Comparison of ENCODE assay signal across 15 mouse cellular contexts in genomic region chrX:99509511-99509919, GRCm38 (mm10). TPM values are rescaled to one million over a fixed set of nuclear protein-coding genes. Genes with fewer than 3 reads are reported as not detected.
DNase-seq lines count a peak whose midpoint lies in the region; ATAC-seq and TF ChIP-seq lines count a peak whose summit lies in the region.
"Had no signal": no experiment of that assay in that cellular context is flagged by ENCODE, and none has a peak within 500 bp of the region (broad histone marks: within the 10 kb centered on the region; RNA-seq: fewer than 3 reads in every experiment).

No protein-coding gene starts in this region.

- H3K36me3 ChIP-seq in hindbrain, embryonic 10.5 days = no peaks in the 10 kb centered on the region
- no peaks in the 10 kb centered on the region for H3K36me3 ChIP-seq in hindbrain, postnatal 0 days (ENCODE audit: insufficient read depth, low read length)
- no peaks in the 10 kb centered on the region for H3K36me3 ChIP-seq in forebrain, embryonic 12.5 days (replicated peaks)
- no peaks in the 10 kb centered on the region for H3K36me3 ChIP-seq in limb, embryonic 14.5 days (ENCODE audit: control insufficient read depth, insufficient read depth, low read length)
- H3K36me3 ChIP-seq in heart, embryonic 10.5 days = no peaks in the 10 kb centered on the region
- H3K36me3 ChIP-seq: liver, embryonic 12.5 days had no signal

- no peak for ATAC-seq in hindbrain, postnatal 0 days
- peak; percentile 61; the same call in 1 of the 2 replicates for ATAC-seq in forebrain, embryonic 12.5 days (ENCODE audit: low FRiP score)
- peak; percentile 47; the same call in 1 of the 2 replicates for ATAC-seq in limb, embryonic 14.5 days (ENCODE audit: low FRiP score, low read depth)
- ATAC-seq: liver, embryonic 12.5 days had no signal

- H3K4me2 ChIP-seq in hindbrain, postnatal 0 days (ENCODE audit: low read depth, low read length) = no peak overlapping the region
- H3K4me2 ChIP-seq in forebrain, embryonic 12.5 days = no peak overlapping the region
- H3K4me2 ChIP-seq in limb, embryonic 14.5 days (replicated peaks; ENCODE audit: low read depth, low read length, severe bottlenecking) = no peak overlapping the region
- H3K4me2 ChIP-seq: liver, embryonic 12.5 days had no signal

- no peak overlapping the region for H3K4me3 ChIP-seq in hindbrain, embryonic 10.5 days
- H3K4me3 ChIP-seq in hindbrain, postnatal 0 days (ENCODE audit: low read length) = no peak overlapping the region
- no peak overlapping the region for H3K4me3 ChIP-seq in forebrain, embryonic 12.5 days (replicated peaks)
- H3K4me3 ChIP-seq in limb, embryonic 14.5 days (replicated peaks; ENCODE audit: low read length) = no peak overlapping the region
- H3K4me3 ChIP-seq in heart, embryonic 10.5 days = no peak overlapping the region
- H3K4me3 ChIP-seq: erythroblast, embryonic 14.5 days; left cerebral cortex, adult 2 months; liver, embryonic 12.5 days had no signal

- H3K4me1 ChIP-seq in hindbrain, embryonic 10.5 days (replicated peaks) = peaks cover 2% of the 10 kb centered on the region; the same call in 1 of the 2 replicates
- no peaks in the 10 kb centered on the region for H3K4me1 ChIP-seq in hindbrain, postnatal 0 days (ENCODE audit: insufficient read depth, low read length)
- H3K4me1 ChIP-seq in forebrain, embryonic 12.5 days = peaks cover 13% of the 10 kb centered on the region
- H3K4me1 ChIP-seq in limb, embryonic 14.5 days (ENCODE audit: control insufficient read depth, insufficient read depth, low read length) = no peaks in the 10 kb centered on the region
- peaks cover 12% of the 10 kb centered on the region; the same call in 1 of the 2 replicates for H3K4me1 ChIP-seq in heart, embryonic 10.5 days
- H3K4me1 ChIP-seq: liver, embryonic 12.5 days had no signal

- TF ChIP-seq POLR2A in limb, embryonic 14.5 days (IDR thresholded peaks at IDR 0.05; ENCODE audit: borderline replicate concordance, extremely low read depth, insufficient read depth, insufficient read length) = no peak

- DNase-seq in hindbrain, embryonic 10.5 days (ENCODE audit: low spot score) = no peak
- no peak for DNase-seq in hindbrain, postnatal 0 days (ENCODE audit: low spot score)
- peak; percentile 27 for DNase-seq in left cerebral cortex, postnatal 4 days
- no peak for DNase-seq in left cerebral cortex, postnatal 14 days (ENCODE audit: low spot score in 2 of 2)
- no peak for DNase-seq in limb, embryonic 14.5 days (ENCODE audit: low spot score)
- no peak for DNase-seq in heart, embryonic 10.5 days (ENCODE audit: low spot score)
- no peak for DNase-seq in gastrocnemius, postnatal 25 days
- DNase-seq: adrenal gland, adult 8-10 months; cerebellum, adult 8-10 months; embryo, embryonic 11 days; thymus, adult 2 months had no signal

- no peak for TF ChIP-seq CTCF in hindbrain, postnatal 0 days (IDR thresholded peaks at IDR 0.05; ENCODE audit: low read depth)

- H3K27ac ChIP-seq in hindbrain, embryonic 10.5 days = peak overlapping the region; percentile 23; the same call in 1 of the 2 replicates
- no peak overlapping the region for H3K27ac ChIP-seq in hindbrain, postnatal 0 days
- no peak overlapping the region for H3K27ac ChIP-seq in forebrain, embryonic 12.5 days
- no peak overlapping the region for H3K27ac ChIP-seq in limb, embryonic 14.5 days (replicated peaks; ENCODE audit: low read depth, low read length)
- H3K27ac ChIP-seq in heart, embryonic 10.5 days = no peak overlapping the region
- H3K27ac ChIP-seq: left cerebral cortex, adult 2 months; liver, embryonic 12.5 days had no signal

- no peaks in the 10 kb centered on the region for H3K9me3 ChIP-seq in hindbrain, embryonic 10.5 days
- no peaks in the 10 kb centered on the region for H3K9me3 ChIP-seq in hindbrain, postnatal 0 days (ENCODE audit: low read length)
- H3K9me3 ChIP-seq in forebrain, embryonic 12.5 days = no peaks in the 10 kb centered on the region
- no peaks in the 10 kb centered on the region for H3K9me3 ChIP-seq in limb, embryonic 14.5 days (ENCODE audit: control insufficient read depth, low read length)
- H3K9me3 ChIP-seq in heart, embryonic 10.5 days = no peaks in the 10 kb centered on the region
- H3K9me3 ChIP-seq: liver, embryonic 12.5 days had no signal

- intact Hi-C loops in left cerebral cortex, postnatal 4 days (cut with DNase I) = no loop called here
- intact Hi-C loops in left cerebral cortex, postnatal 14 days (cut with DNase I) = no loop called here

- 65% methylated on average over 6 of the region's 6 CpGs for WGBS in hindbrain, embryonic 10.5 days
- WGBS in hindbrain, postnatal 0 days = 61% methylated on average over 6 of the region's 6 CpGs
- WGBS in forebrain, embryonic 12.5 days = 51% methylated on average over 6 of the region's 6 CpGs
- WGBS in limb, embryonic 14.5 days = 42% methylated on average over 6 of the region's 6 CpGs
- 64% methylated on average over 6 of the region's 6 CpGs for WGBS in heart, embryonic 10.5 days

- H3K9ac ChIP-seq in hindbrain, postnatal 0 days (replicated peaks; ENCODE audit: low read length) = no peak overlapping the region
- no peak overlapping the region for H3K9ac ChIP-seq in forebrain, embryonic 12.5 days
- no peak overlapping the region for H3K9ac ChIP-seq in limb, embryonic 14.5 days (ENCODE audit: low read depth, low read length, severe bottlenecking)
- H3K9ac ChIP-seq: liver, embryonic 12.5 days had no signal

- peaks cover 97% of the 10 kb centered on the region for H3K27me3 ChIP-seq in hindbrain, embryonic 10.5 days (ENCODE audit: insufficient read depth, poor library complexity, severe bottlenecking)
- no peaks in the 10 kb centered on the region for H3K27me3 ChIP-seq in hindbrain, postnatal 0 days (ENCODE audit: insufficient read depth, low read length)
- peaks cover 79% of the 10 kb centered on the region for H3K27me3 ChIP-seq in forebrain, embryonic 12.5 days
- 0 out of 2 replicates have a peak, but pooled peaks cover 6% of the 10 kb centered on the region for H3K27me3 ChIP-seq in limb, embryonic 14.5 days (ENCODE audit: control insufficient read depth, insufficient read depth, low read length)
- H3K27me3 ChIP-seq in heart, embryonic 10.5 days (ENCODE audit: insufficient read depth, poor library complexity, severe bottlenecking) = peaks cover 75% of the 10 kb centered on the region

RNA-seq across cellular contexts. Expression of gene Pja1, which starts 38.4 kb away (rescaled TPM):
- polyA plus RNA-seq in hindbrain, embryonic 10.5 days (2016; fragmentation: Nextera tagmentation; extraction: Ambion mirVana) = 188 and 192 TPM in 2 replicates
- 194 and 216 TPM in 2 replicates for total RNA-seq in hindbrain, postnatal 0 days (2014; rRNA removed)
- 335 and 344 TPM in 2 replicates for polyA plus RNA-seq in hindbrain, postnatal 0 days (2015; fragmentation: Nextera tagmentation; extraction: Ambion mirVana)
- total RNA-seq in left cerebral cortex, postnatal 4 days (2021) = 100 to 1,000 TPM; 171 to 197 TPM
- total RNA-seq in left cerebral cortex, postnatal 14 days (2021) = 100 to 1,000 TPM; 181 to 200 TPM
- polyA plus RNA-seq in forebrain, embryonic 12.5 days (2016; fragmentation: Nextera tagmentation; extraction: Ambion mirVana) = 272 and 301 TPM in 2 replicates
- 104 and 120 TPM in 2 replicates for polyA plus RNA-seq in limb, embryonic 14.5 days (2012; rRNA removed)
- polyA plus RNA-seq in limb, embryonic 14.5 days (2014; fragmentation: Nextera tagmentation; extraction: Ambion mirVana) = 145 and 149 TPM in 2 replicates
- polyA plus RNA-seq in heart, embryonic 10.5 days (2016; fragmentation: Nextera tagmentation; extraction: Ambion mirVana) = 111 and 146 TPM in 2 replicates
- total RNA-seq in gastrocnemius, postnatal 25 days (2021) = 10 to 100 TPM; 12.9 to 14.8 TPM
